Mouse (Mus musculus) hematopoietic stem cell, adult 5-6 weeks (primary cell): ENCODE measurements around the gene Plin2. TPM values are rescaled to one million over a fixed set of nuclear protein-coding genes. Genes with fewer than 3 reads are reported as not detected.

Experiments used
- total RNA-seq: library from RNA; stranded (forward); fragments of 172-1452, 232-1000 nt; gene quantifications from 2 replicates; pipeline ENCODE4 v1.2.3, GENCODE M21; 2017

The Plin2 gene
- total RNA-seq, 1 experiment from 2014 or later: 35.1 TPM

Other genes starting within 250 kb of the Plin2 start
- not detected in 2 replicates for gene Saxo1, start 111.7 kb downstream of the Plin2 start, total RNA-seq
- 11.5 and 15.9 TPM in 2 replicates for gene Rraga, start 94.4 kb downstream of the Plin2 start, total RNA-seq
- 27.5 and 42.0 TPM in 2 replicates for gene Haus6, start 58.0 kb downstream of the Plin2 start, total RNA-seq
- gene Dennd4c, start 78.5 kb upstream of the Plin2 start, total RNA-seq: 36.0 and 40.0 TPM in 2 replicates
- 1,696 and 1,704 TPM in 2 replicates for gene Rps6, start 187.4 kb upstream of the Plin2 start, total RNA-seq
- 5.3 and 5.4 TPM in 2 replicates for gene Acer2, start 204.3 kb upstream of the Plin2 start, total RNA-seq